Mouse (Mus musculus): ENCODE results near the gene Ccdc57. TPM values are rescaled to one million over a fixed set of nuclear protein-coding genes. Genes with fewer than 3 reads are reported as not detected.

Gene Ccdc57
- polyA plus RNA-seq, 1 experiment from 2014 or later: 7.4 TPM

GRCm38 (mm10) chr11:120819556-120819955, 113.1 kb downstream of the Ccdc57 start:
- WGBS: 94% methylated on average over 6 of the region's 6 CpGs
- no peak overlapping the region for H3K9ac ChIP-seq
- no peaks in the 10 kb centered on the region for H3K27me3 ChIP-seq
- no peak overlapping the region for H3K4me3 ChIP-seq (replicated peaks)
- peaks cover 27% of the 10 kb centered on the region for H3K4me1 ChIP-seq
- no peak for ATAC-seq (ENCODE audit: insufficient number of reproducible peaks, low FRiP score, low TSS enrichment, low read depth)
- H3K36me3 ChIP-seq: peaks cover 74% of the 10 kb centered on the region
- no peaks in the 10 kb centered on the region for H3K9me3 ChIP-seq (replicated peaks)
- no peak overlapping the region for H3K27ac ChIP-seq (replicated peaks)
- H3K4me2 ChIP-seq (replicated peaks): no peak overlapping the region

- Histone ChIP-seq H3K9ac (no peak overlapping the region), H3K27me3 (no peaks in the 10 kb centered on the region), H3K4me2 (replicated peaks) (no peak overlapping the region), H3K4me3 (replicated peaks) (no peak overlapping the region), H3K4me1 (peaks cover 27% of the 10 kb centered on the region), H3K36me3 (peaks cover 87% of the 10 kb centered on the region), H3K9me3 (replicated peaks) (no peaks in the 10 kb centered on the region), H3K27ac (replicated peaks) (no peak overlapping the region)
- WGBS: 96% methylated on average over 13 of the region's 13 CpGs
- ATAC-seq (ENCODE audit: insufficient number of reproducible peaks, low FRiP score, low TSS enrichment, low read depth): no peak
These were observed 114.4 kb downstream of the Ccdc57 start for GRCm38 (mm10) chr11:120818251-120818650.

GRCm38 (mm10) chr11:120817358-120817757, 115.3 kb downstream of the Ccdc57 start:
- 89% methylated on average over 6 of the region's 6 CpGs for WGBS
- ATAC-seq (ENCODE audit: insufficient number of reproducible peaks, low FRiP score, low TSS enrichment, low read depth): no peak
- no peak overlapping the region for H3K4me3 ChIP-seq (replicated peaks)
- no peak overlapping the region for H3K9ac ChIP-seq
- H3K36me3 ChIP-seq: peaks cover 96% of the 10 kb centered on the region
- no peak overlapping the region for H3K4me2 ChIP-seq (replicated peaks)
- H3K27ac ChIP-seq (replicated peaks): no peak overlapping the region
- no peaks in the 10 kb centered on the region for H3K9me3 ChIP-seq (replicated peaks)
- no peaks in the 10 kb centered on the region for H3K27me3 ChIP-seq
- H3K4me1 ChIP-seq: peaks cover 18% of the 10 kb centered on the region

GRCm38 (mm10) chr11:120812068-120812467, 120.6 kb downstream of the Ccdc57 start:
- Histone ChIP-seq H3K4me2 (replicated peaks) (no peak overlapping the region), H3K27me3 (no peaks in the 10 kb centered on the region), H3K36me3 (peaks cover 100% of the 10 kb centered on the region), H3K9ac (no peak overlapping the region), H3K4me1 (no peaks in the 10 kb centered on the region), H3K4me3 (replicated peaks) (no peak overlapping the region), H3K27ac (replicated peaks) (no peak overlapping the region), H3K9me3 (replicated peaks) (no peaks in the 10 kb centered on the region)
- WGBS: 88% methylated on average over 16 of the region's 16 CpGs
- ATAC-seq (ENCODE audit: insufficient number of reproducible peaks, low FRiP score, low TSS enrichment, low read depth): no peak

- WGBS: 86% methylated on average over 12 of the region's 12 CpGs
- no peak overlapping the region for H3K4me2 ChIP-seq (replicated peaks)
- no peak overlapping the region for H3K27ac ChIP-seq (replicated peaks)
- H3K27me3 ChIP-seq: no peaks in the 10 kb centered on the region
- H3K4me1 ChIP-seq: no peaks in the 10 kb centered on the region
- H3K4me3 ChIP-seq (replicated peaks): no peak overlapping the region
- ATAC-seq (ENCODE audit: insufficient number of reproducible peaks, low FRiP score, low TSS enrichment, low read depth): no peak
- no peak overlapping the region for H3K9ac ChIP-seq
- H3K9me3 ChIP-seq (replicated peaks): no peaks in the 10 kb centered on the region
- H3K36me3 ChIP-seq: peaks cover 80% of the 10 kb centered on the region
These were observed 124.7 kb downstream of the Ccdc57 start for GRCm38 (mm10) chr11:120808010-120808409.

GRCm38 (mm10) chr11:120805375-120806298, 127.0 kb downstream of the Ccdc57 start:
- Histone ChIP-seq H3K4me1 (0 out of 2 replicates have a peak, but pooled peaks cover under 1% of the 10 kb centered on the region), H3K27me3 (no peaks in the 10 kb centered on the region), H3K9me3 (replicated peaks) (no peaks in the 10 kb centered on the region), H3K9ac (no peak overlapping the region), H3K4me3 (replicated peaks) (no peak overlapping the region), H3K36me3 (peaks cover 56% of the 10 kb centered on the region), H3K27ac (replicated peaks) (no peak overlapping the region), H3K4me2 (replicated peaks) (no peak overlapping the region)
- WGBS: 85% methylated on average over 7 of the region's 7 CpGs
- ATAC-seq (ENCODE audit: insufficient number of reproducible peaks, low FRiP score, low TSS enrichment, low read depth): no peak

- Histone ChIP-seq H3K4me2 (replicated peaks) (no peak overlapping the region), H3K27ac (replicated peaks) (no peak overlapping the region), H3K4me3 (replicated peaks) (no peak overlapping the region), H3K27me3 (no peaks in the 10 kb centered on the region), H3K36me3 (peaks cover 47% of the 10 kb centered on the region), H3K9me3 (replicated peaks) (no peaks in the 10 kb centered on the region), H3K9ac (no peak overlapping the region), H3K4me1 (peaks cover 8% of the 10 kb centered on the region; the same call in 1 of the 2 replicates)
- no peak for ATAC-seq (ENCODE audit: insufficient number of reproducible peaks, low FRiP score, low TSS enrichment, low read depth)
- 65% methylated on average over 4 of the region's 4 CpGs for WGBS
These were observed 127.9 kb downstream of the Ccdc57 start for GRCm38 (mm10) chr11:120804769-120805168.

GRCm38 (mm10) chr11:120804274-120804673, 128.4 kb downstream of the Ccdc57 start:
- H3K4me1 ChIP-seq: peaks cover 10% of the 10 kb centered on the region; the same call in 1 of the 2 replicates
- no peak for ATAC-seq (ENCODE audit: insufficient number of reproducible peaks, low FRiP score, low TSS enrichment, low read depth)
- no peak overlapping the region for H3K4me3 ChIP-seq (replicated peaks)
- 82% methylated on average over 7 of the region's 7 CpGs for WGBS
- no peak overlapping the region for H3K4me2 ChIP-seq (replicated peaks)
- no peaks in the 10 kb centered on the region for H3K27me3 ChIP-seq
- no peak overlapping the region for H3K9ac ChIP-seq
- no peaks in the 10 kb centered on the region for H3K9me3 ChIP-seq (replicated peaks)
- no peak overlapping the region for H3K27ac ChIP-seq (replicated peaks)
- peaks cover 42% of the 10 kb centered on the region for H3K36me3 ChIP-seq

GRCm38 (mm10) chr11:120800061-120800904, 132.4 kb downstream of the Ccdc57 start:
- Histone ChIP-seq H3K27me3 (no peaks in the 10 kb centered on the region), H3K36me3 (peaks cover 3% of the 10 kb centered on the region; the same call in 1 of the 2 replicates), H3K9me3 (replicated peaks) (no peaks in the 10 kb centered on the region), H3K4me3 (replicated peaks) (no peak overlapping the region), H3K4me2 (replicated peaks) (peak overlapping the region; percentile 21; the same call in 1 of the 2 replicates), H3K4me1 (peaks cover 17% of the 10 kb centered on the region), H3K9ac (no peak overlapping the region), H3K27ac (replicated peaks) (peak overlapping the region; percentile 74)
- peak; percentile 73; the same call in 1 of the 2 replicates for ATAC-seq (ENCODE audit: insufficient number of reproducible peaks, low FRiP score, low TSS enrichment, low read depth)
- WGBS: 9% methylated on average over 10 of the region's 10 CpGs

- Histone ChIP-seq H3K9me3 (replicated peaks) (no peaks in the 10 kb centered on the region), H3K27me3 (no peaks in the 10 kb centered on the region), H3K36me3 (peaks cover 6% of the 10 kb centered on the region; the same call in 1 of the 2 replicates), H3K9ac (no peak overlapping the region), H3K4me3 (replicated peaks) (no peak overlapping the region), H3K4me2 (replicated peaks) (0 out of 2 replicates have a peak overlapping the region, but pooled peaks have one; percentile 21), H3K4me1 (peaks cover 25% of the 10 kb centered on the region), H3K27ac (replicated peaks) (peak overlapping the region; percentile 74)
- WGBS: 64% methylated on average over 6 of the region's 6 CpGs
- no peak for ATAC-seq (ENCODE audit: insufficient number of reproducible peaks, low FRiP score, low TSS enrichment, low read depth)
These were observed 133.3 kb downstream of the Ccdc57 start for GRCm38 (mm10) chr11:120799316-120799890.

GRCm38 (mm10) chr11:120798244-120798643, 134.4 kb downstream of the Ccdc57 start:
- no peak overlapping the region for H3K4me3 ChIP-seq (replicated peaks)
- H3K4me2 ChIP-seq (replicated peaks): no peak overlapping the region
- peaks cover 17% of the 10 kb centered on the region for H3K36me3 ChIP-seq
- WGBS: 83% methylated on average over 3 of the region's 3 CpGs
- H3K27ac ChIP-seq (replicated peaks): no peak overlapping the region
- no peak overlapping the region for H3K9ac ChIP-seq
- no peaks in the 10 kb centered on the region for H3K9me3 ChIP-seq (replicated peaks)
- H3K4me1 ChIP-seq: peaks cover 29% of the 10 kb centered on the region
- H3K27me3 ChIP-seq: no peaks in the 10 kb centered on the region
- ATAC-seq (ENCODE audit: insufficient number of reproducible peaks, low FRiP score, low TSS enrichment, low read depth): no peak
